ENCODE assay signal across 12 mouse cellular contexts in the genomic region with DNA sequence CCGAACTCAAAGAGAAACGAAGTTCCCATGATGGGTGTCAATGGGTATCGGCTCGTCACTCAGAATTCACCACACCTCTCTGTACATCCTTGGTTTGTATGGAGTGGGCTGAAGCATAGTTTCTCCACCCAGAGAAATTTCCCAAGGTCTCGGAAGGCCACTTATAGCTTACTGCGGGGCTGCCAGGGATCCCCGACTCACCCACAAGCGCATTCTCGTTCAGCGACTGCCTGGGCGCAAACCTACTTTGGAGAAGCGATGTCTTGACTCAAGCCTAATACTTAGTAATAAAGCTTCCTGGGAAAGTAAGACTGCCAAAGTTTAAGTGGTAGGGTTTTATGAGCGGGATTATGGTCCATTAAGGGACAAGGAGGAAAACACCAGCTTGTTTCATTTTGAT.
DNase-seq lines count a peak whose midpoint lies in the region; ATAC-seq lines count a peak whose summit lies in the region.
"Had no signal": no experiment of that assay in that cellular context is flagged by ENCODE, and none has a peak within 500 bp of the region (broad histone marks: within the 10 kb centered on the region; RNA-seq: fewer than 3 reads in every experiment).

No protein-coding gene starts in this region.

- H3K36me3 ChIP-seq in heart, embryonic 14.5 days (ENCODE audit: control insufficient read depth, insufficient read depth, low read length), result no peaks in the 10 kb centered on the region
- H3K36me3 ChIP-seq in lung, embryonic 15.5 days, result no peaks in the 10 kb centered on the region
- H3K36me3 ChIP-seq in intestine, embryonic 16.5 days (ENCODE audit: control insufficient read depth, insufficient read depth, low read length), result no peaks in the 10 kb centered on the region
- H3K36me3 ChIP-seq in liver, embryonic 16.5 days (ENCODE audit: control insufficient read depth, insufficient read depth), result no peaks in the 10 kb centered on the region
- no peaks in the 10 kb centered on the region for H3K36me3 ChIP-seq in midbrain, embryonic 13.5 days
- H3K36me3 ChIP-seq: embryonic facial prominence, embryonic 12.5 days had no signal

- no peak overlapping the region for H3K4me3 ChIP-seq in heart, embryonic 14.5 days (ENCODE audit: control insufficient read depth in 1 of 2, insufficient read depth in 1 of 2, low read depth in 1 of 2, low read length in 2 of 2)
- H3K4me3 ChIP-seq in lung, embryonic 15.5 days, result no peak overlapping the region
- H3K4me3 ChIP-seq in intestine, embryonic 16.5 days (ENCODE audit: low read length), result peak overlapping the region; percentile 10; the same call in 1 of the 2 replicates
- H3K4me3 ChIP-seq in liver, embryonic 16.5 days (ENCODE audit: low read depth, low read length), result peak overlapping the region; percentile 45
- no peak overlapping the region for H3K4me3 ChIP-seq in midbrain, embryonic 13.5 days (replicated peaks)
- H3K4me3 ChIP-seq: embryonic facial prominence, embryonic 12.5 days; forebrain, embryonic 13.5 days; myocyte had no signal

- H3K4me2 ChIP-seq in heart, embryonic 14.5 days (ENCODE audit: low read length), result peak overlapping the region; percentile 56
- H3K4me2 ChIP-seq in lung, embryonic 15.5 days, result peak overlapping the region; percentile 37; the same call in 1 of the 2 replicates
- H3K4me2 ChIP-seq in intestine, embryonic 16.5 days (ENCODE audit: low read depth, low read length), result 0 out of 2 replicates have a peak overlapping the region, but pooled peaks have one; percentile 24
- H3K4me2 ChIP-seq in liver, embryonic 16.5 days (ENCODE audit: low read depth, low read length), result peak overlapping the region; percentile 15; the same call in 1 of the 2 replicates
- H3K4me2 ChIP-seq in midbrain, embryonic 13.5 days (replicated peaks), result no peak overlapping the region
- H3K4me2 ChIP-seq: embryonic facial prominence, embryonic 12.5 days; forebrain, embryonic 13.5 days had no signal

- no peaks in the 10 kb centered on the region for H3K9me3 ChIP-seq in heart, embryonic 14.5 days (ENCODE audit: control insufficient read depth, low read length)
- no peaks in the 10 kb centered on the region for H3K9me3 ChIP-seq in lung, embryonic 15.5 days
- no peaks in the 10 kb centered on the region for H3K9me3 ChIP-seq in intestine, embryonic 16.5 days (ENCODE audit: control insufficient read depth, low read length)
- H3K9me3 ChIP-seq in liver, embryonic 16.5 days (replicated peaks; ENCODE audit: control insufficient read depth, low read length), result no peaks in the 10 kb centered on the region
- no peaks in the 10 kb centered on the region for H3K9me3 ChIP-seq in midbrain, embryonic 13.5 days
- H3K9me3 ChIP-seq: embryonic facial prominence, embryonic 12.5 days; forebrain, embryonic 13.5 days had no signal

- WGBS in heart, embryonic 14.5 days, result 94% methylated on average over 13 of the region's 13 CpGs
- 94% methylated on average over 13 of the region's 13 CpGs for WGBS in lung, embryonic 15.5 days
- 92% methylated on average over 13 of the region's 13 CpGs for WGBS in intestine, embryonic 16.5 days
- WGBS in liver, embryonic 16.5 days (ENCODE audit: insufficient replicate concordance), result 72% methylated on average over 13 of the region's 13 CpGs
- WGBS in midbrain, embryonic 13.5 days, result 94% methylated on average over 13 of the region's 13 CpGs

- no peak for DNase-seq in heart, postnatal 10 days
- DNase-seq in lung, postnatal 4 days, result no peak
- DNase-seq in layer of hippocampus, adult 11-12 months (ENCODE audit: low spot score), result no peak
- DNase-seq: cerebellum, adult 2 months had no signal

- intact Hi-C loops in heart, postnatal 10 days (cut with DNase I), result no loop called here

- H3K9ac ChIP-seq in heart, embryonic 14.5 days (ENCODE audit: low read length), result no peak overlapping the region
- H3K9ac ChIP-seq in lung, embryonic 15.5 days, result no peak overlapping the region
- no peak overlapping the region for H3K9ac ChIP-seq in intestine, embryonic 16.5 days (ENCODE audit: low read depth, low read length)
- H3K9ac ChIP-seq in liver, embryonic 16.5 days (ENCODE audit: low read depth, low read length), result no peak overlapping the region
- H3K9ac ChIP-seq in midbrain, embryonic 13.5 days (replicated peaks), result no peak overlapping the region
- H3K9ac ChIP-seq: embryonic facial prominence, embryonic 12.5 days; forebrain, embryonic 13.5 days had no signal

- H3K27ac ChIP-seq in heart, embryonic 14.5 days (replicated peaks in 1 of 2; ENCODE audit: control insufficient read depth in 1 of 2, insufficient read depth in 1 of 2, low read depth in 2 of 2, low read length in 2 of 2), result no peak overlapping the region
- no peak overlapping the region for H3K27ac ChIP-seq in lung, embryonic 15.5 days
- H3K27ac ChIP-seq in intestine, embryonic 16.5 days (ENCODE audit: low read length), result peak overlapping the region; percentile 34; the same call in 1 of the 2 replicates
- no peak overlapping the region for H3K27ac ChIP-seq in liver, embryonic 16.5 days (ENCODE audit: low read length)
- no peak overlapping the region for H3K27ac ChIP-seq in midbrain, embryonic 13.5 days
- H3K27ac ChIP-seq: embryonic facial prominence, embryonic 12.5 days; forebrain, embryonic 13.5 days had no signal

- ATAC-seq in heart, embryonic 14.5 days (ENCODE audit: insufficient number of reproducible peaks, insufficient read depth, low FRiP score, low read depth), result no peak
- no peak for ATAC-seq in lung, embryonic 15.5 days (ENCODE audit: borderline replicate concordance, extremely low read depth, low FRiP score, low TSS enrichment)
- no peak for ATAC-seq in intestine, embryonic 16.5 days
- no peak for ATAC-seq in liver, embryonic 16.5 days (ENCODE audit: low read depth)
- ATAC-seq in midbrain, embryonic 13.5 days, result no peak
- ATAC-seq: forebrain, embryonic 13.5 days had no signal

- H3K4me1 ChIP-seq in heart, embryonic 14.5 days (ENCODE audit: control insufficient read depth in 2 of 2, insufficient read depth in 2 of 2, low read length in 2 of 2), result no peaks in the 10 kb centered on the region
- no peaks in the 10 kb centered on the region for H3K4me1 ChIP-seq in lung, embryonic 15.5 days
- no peaks in the 10 kb centered on the region for H3K4me1 ChIP-seq in intestine, embryonic 16.5 days (ENCODE audit: control insufficient read depth, insufficient read depth, low read length)
- no peaks in the 10 kb centered on the region for H3K4me1 ChIP-seq in liver, embryonic 16.5 days (ENCODE audit: control insufficient read depth, low read depth, low read length)
- no peaks in the 10 kb centered on the region for H3K4me1 ChIP-seq in midbrain, embryonic 13.5 days (replicated peaks)
- H3K4me1 ChIP-seq: embryonic facial prominence, embryonic 12.5 days had no signal

- H3K27me3 ChIP-seq in heart, embryonic 14.5 days (ENCODE audit: control insufficient read depth, insufficient read depth, low read length), result no peaks in the 10 kb centered on the region
- no peaks in the 10 kb centered on the region for H3K27me3 ChIP-seq in lung, embryonic 15.5 days
- H3K27me3 ChIP-seq in intestine, embryonic 16.5 days (replicated peaks; ENCODE audit: control insufficient read depth, insufficient read depth, low read length), result no peaks in the 10 kb centered on the region
- H3K27me3 ChIP-seq in liver, embryonic 16.5 days (ENCODE audit: control insufficient read depth, insufficient read depth, low read depth, low read length), result no peaks in the 10 kb centered on the region
- H3K27me3 ChIP-seq in midbrain, embryonic 13.5 days, result no peaks in the 10 kb centered on the region
- H3K27me3 ChIP-seq: embryonic facial prominence, embryonic 12.5 days; forebrain, embryonic 13.5 days had no signal

Comparison
In these comparisons a context has a peak if more than half of its experiments do, and no peak if none do; other contexts are left out.
1. H3K4me3 ChIP-seq: peak in intestine, embryonic 16.5 days (single experiment) and liver, embryonic 16.5 days (single experiment); none in heart, embryonic 14.5 days (0 of 2), lung, embryonic 15.5 days (single experiment) and midbrain, embryonic 13.5 days (single experiment).